Mouse (Mus musculus): ENCODE data around the gene Fbxo8. TPM values are rescaled to one million over a fixed set of nuclear protein-coding genes. Genes with fewer than 3 reads are reported as not detected.

Gene Fbxo8
- polyA plus RNA-seq (2015; fragmentation: Nextera tagmentation; extraction: Ambion mirVana) = 39.4 and 41.3 TPM in 2 replicates

- Histone ChIP-seq H3K27me3 (ENCODE audit: control insufficient read depth, insufficient read depth, low read depth, low read length) (no peaks in the 10 kb centered on the region), H3K9me3 (replicated peaks; ENCODE audit: control insufficient read depth, low read length, poor library complexity, severe bottlenecking) (no peaks in the 10 kb centered on the region), H3K36me3 (ENCODE audit: control insufficient read depth, insufficient read depth, low read length) (no peaks in the 10 kb centered on the region), H3K9ac (ENCODE audit: low read depth, low read length) (peak within 1 kb of the TSS; percentile 87), H3K4me1 (ENCODE audit: control insufficient read depth, insufficient read depth, low read length) (peaks cover 16% of the 10 kb centered on the region), H3K4me2 (ENCODE audit: low read length) (peak within 1 kb of the TSS; percentile 86), H3K27ac (ENCODE audit: low read length) (peak within 1 kb of the TSS; percentile 82), H3K4me3 (ENCODE audit: low read depth, low read length) (peak within 1 kb of the TSS; percentile 82)
- ATAC-seq = peak; percentile 96
- WGBS = 0% methylated on average over 53 of the region's 53 CpGs
Observed at GRCm38 (mm10) chr8:56550558-56551360, at the start of gene Fbxo8, which contains the start of gene Cep44. Fbxo8 (plus strand) TSS chr8:56551090. Cep44 (minus strand) TSS chr8:56551047.

GRCm38 (mm10) chr8:56501911-56502310, 49.0 kb upstream of the Fbxo8 start:
- Histone ChIP-seq H3K9me3 (replicated peaks; ENCODE audit: control insufficient read depth, low read length, poor library complexity, severe bottlenecking) (no peaks in the 10 kb centered on the region), H3K4me3 (ENCODE audit: low read depth, low read length) (no peak overlapping the region), H3K27me3 (ENCODE audit: control insufficient read depth, insufficient read depth, low read depth, low read length) (no peaks in the 10 kb centered on the region), H3K27ac (ENCODE audit: low read length) (no peak overlapping the region), H3K4me1 (ENCODE audit: control insufficient read depth, insufficient read depth, low read length) (no peaks in the 10 kb centered on the region), H3K4me2 (ENCODE audit: low read length) (no peak overlapping the region), H3K36me3 (ENCODE audit: control insufficient read depth, insufficient read depth, low read length) (no peaks in the 10 kb centered on the region), H3K9ac (ENCODE audit: low read depth, low read length) (no peak overlapping the region)
- ATAC-seq = no peak

DNA sequence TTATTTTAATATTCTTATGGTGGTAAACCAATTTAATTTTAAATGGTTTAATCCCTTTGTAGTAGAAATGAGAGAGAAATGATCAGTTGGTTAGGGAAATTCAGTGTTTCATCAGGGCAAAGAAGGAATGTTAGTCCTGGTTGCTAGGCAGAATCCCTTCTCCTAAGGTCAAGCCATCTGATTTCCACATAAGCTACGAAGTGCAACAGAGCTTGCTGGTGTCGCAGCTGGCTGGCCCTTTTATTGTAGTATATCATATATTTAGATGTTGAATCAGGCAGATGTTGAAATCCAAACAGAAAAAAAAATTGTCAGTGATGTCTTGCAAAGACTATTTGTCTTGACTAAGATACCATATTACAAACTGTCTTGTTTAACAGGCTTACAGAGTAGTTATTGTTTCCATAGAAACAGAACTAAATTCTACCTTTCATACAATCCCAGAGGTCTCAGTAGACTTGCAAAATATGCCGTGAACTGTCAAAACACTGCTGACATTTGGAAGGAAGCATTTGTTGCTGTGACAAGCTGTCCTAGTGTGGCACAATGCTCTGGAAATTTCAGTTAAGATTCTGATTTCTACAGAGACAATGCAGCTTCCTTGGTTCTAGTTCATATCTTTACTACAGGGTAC, 42.5 kb upstream of the Fbxo8 start:
- Histone ChIP-seq H3K4me3 (ENCODE audit: low read depth, low read length) (no peak overlapping the region), H3K9ac (ENCODE audit: low read depth, low read length) (no peak overlapping the region), H3K36me3 (ENCODE audit: control insufficient read depth, insufficient read depth, low read length) (no peaks in the 10 kb centered on the region), H3K27ac (ENCODE audit: low read length) (peak overlapping the region; percentile 61; the same call in 1 of the 2 replicates), H3K27me3 (ENCODE audit: control insufficient read depth, insufficient read depth, low read depth, low read length) (no peaks in the 10 kb centered on the region), H3K4me2 (ENCODE audit: low read length) (no peak overlapping the region), H3K9me3 (replicated peaks; ENCODE audit: control insufficient read depth, low read length, poor library complexity, severe bottlenecking) (no peaks in the 10 kb centered on the region), H3K4me1 (ENCODE audit: control insufficient read depth, insufficient read depth, low read length) (no peaks in the 10 kb centered on the region)
- WGBS = 50% methylated on average over 3 of the region's 3 CpGs
- ATAC-seq = peak; percentile 92

DNA sequence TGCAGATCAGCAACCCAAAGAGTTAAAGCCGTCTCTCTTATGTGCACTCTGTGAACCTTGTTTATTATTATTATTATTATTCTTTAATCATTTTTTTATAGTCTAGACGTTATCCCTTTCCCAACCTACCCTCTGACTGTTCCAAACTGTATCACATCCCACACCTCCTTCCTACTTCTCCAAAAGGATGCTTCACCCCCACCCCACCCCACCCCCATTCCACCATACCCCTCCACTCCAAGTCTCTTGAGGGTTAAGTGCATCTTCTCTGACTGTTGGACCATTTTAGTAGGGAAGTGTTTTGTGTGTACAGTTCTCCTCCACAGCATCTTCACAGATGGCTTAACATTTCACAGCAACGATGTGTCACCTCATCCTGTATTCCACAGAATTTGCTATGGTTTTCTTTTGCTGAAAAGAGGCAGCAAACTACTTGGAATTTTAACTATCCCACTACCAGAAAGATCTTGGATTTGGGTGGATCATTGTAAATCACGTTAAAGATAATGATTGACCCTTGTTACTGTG, 41.9 kb upstream of the Fbxo8 start:
- H3K4me3 ChIP-seq (ENCODE audit: low read depth, low read length) = no peak overlapping the region
- ATAC-seq = no peak
- H3K9ac ChIP-seq (ENCODE audit: low read depth, low read length) = no peak overlapping the region
- no peaks in the 10 kb centered on the region for H3K36me3 ChIP-seq (ENCODE audit: control insufficient read depth, insufficient read depth, low read length)
- H3K9me3 ChIP-seq (replicated peaks; ENCODE audit: control insufficient read depth, low read length, poor library complexity, severe bottlenecking) = no peaks in the 10 kb centered on the region
- no peak overlapping the region for H3K4me2 ChIP-seq (ENCODE audit: low read length)
- no peaks in the 10 kb centered on the region for H3K27me3 ChIP-seq (ENCODE audit: control insufficient read depth, insufficient read depth, low read depth, low read length)
- peak overlapping the region; percentile 57; the same call in 1 of the 2 replicates for H3K27ac ChIP-seq (ENCODE audit: low read length)
- 72% methylated on average over 4 of the region's 4 CpGs for WGBS
- no peaks in the 10 kb centered on the region for H3K4me1 ChIP-seq (ENCODE audit: control insufficient read depth, insufficient read depth, low read length)

DNA sequence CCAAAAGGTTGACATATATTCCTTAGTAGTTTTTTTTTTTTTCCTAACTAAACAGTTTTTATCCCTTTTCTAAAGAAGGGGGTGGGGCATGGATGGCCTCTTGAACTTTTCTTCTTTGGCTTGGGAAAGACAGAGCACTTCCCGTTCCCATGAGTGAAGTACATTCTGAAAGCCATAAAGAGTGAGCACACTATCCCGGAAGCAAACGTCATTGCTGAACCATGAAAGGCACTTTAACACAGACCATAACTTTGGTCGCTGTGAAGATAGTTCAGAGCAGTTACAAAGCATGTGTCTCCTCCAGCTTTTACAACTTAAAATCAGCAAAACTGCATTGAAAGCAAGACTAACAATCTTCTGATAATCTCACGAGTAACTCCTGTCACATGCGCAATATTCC, 32.0 kb upstream of the Fbxo8 start:
- no peaks in the 10 kb centered on the region for H3K36me3 ChIP-seq (ENCODE audit: control insufficient read depth, insufficient read depth, low read length)
- no peaks in the 10 kb centered on the region for H3K9me3 ChIP-seq (replicated peaks; ENCODE audit: control insufficient read depth, low read length, poor library complexity, severe bottlenecking)
- H3K27me3 ChIP-seq (ENCODE audit: control insufficient read depth, insufficient read depth, low read depth, low read length) = no peaks in the 10 kb centered on the region
- no peak overlapping the region for H3K9ac ChIP-seq (ENCODE audit: low read depth, low read length)
- ATAC-seq = no peak
- H3K27ac ChIP-seq (ENCODE audit: low read length) = no peak overlapping the region
- no peak overlapping the region for H3K4me3 ChIP-seq (ENCODE audit: low read depth, low read length)
- no peaks in the 10 kb centered on the region for H3K4me1 ChIP-seq (ENCODE audit: control insufficient read depth, insufficient read depth, low read length)
- 83% methylated on average over 6 of the region's 6 CpGs for WGBS
- no peak overlapping the region for H3K4me2 ChIP-seq (ENCODE audit: low read length)

DNA sequence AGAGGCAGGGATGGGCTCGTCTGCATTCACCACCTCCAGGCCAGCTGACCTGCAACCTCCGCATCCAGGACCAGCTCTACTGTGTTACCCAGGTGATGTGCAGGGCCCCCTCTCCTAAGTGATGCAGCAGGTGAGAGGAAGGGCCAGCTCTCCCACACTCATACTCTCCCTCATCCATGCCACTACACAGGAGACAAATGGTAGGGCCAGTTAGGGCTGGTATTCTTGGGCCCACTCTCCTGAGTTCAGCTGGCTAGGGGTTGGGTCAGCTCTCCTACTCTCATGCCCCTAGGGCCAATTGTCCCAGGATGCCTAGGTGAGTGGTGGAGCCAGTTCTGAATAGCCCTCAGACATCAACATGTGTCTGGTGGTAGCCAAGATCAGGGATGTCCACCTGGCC, 30.6 kb upstream of the Fbxo8 start:
- Histone ChIP-seq H3K27me3 (ENCODE audit: control insufficient read depth, insufficient read depth, low read depth, low read length) (no peaks in the 10 kb centered on the region), H3K4me1 (ENCODE audit: control insufficient read depth, insufficient read depth, low read length) (no peaks in the 10 kb centered on the region), H3K9me3 (replicated peaks; ENCODE audit: control insufficient read depth, low read length, poor library complexity, severe bottlenecking) (no peaks in the 10 kb centered on the region), H3K9ac (ENCODE audit: low read depth, low read length) (no peak overlapping the region), H3K27ac (ENCODE audit: low read length) (no peak overlapping the region), H3K4me2 (ENCODE audit: low read length) (no peak overlapping the region), H3K36me3 (ENCODE audit: control insufficient read depth, insufficient read depth, low read length) (no peaks in the 10 kb centered on the region), H3K4me3 (ENCODE audit: low read depth, low read length) (no peak overlapping the region)
- ATAC-seq = no peak
- 91% methylated on average over 2 of the region's 2 CpGs for WGBS

- Histone ChIP-seq H3K9me3 (replicated peaks; ENCODE audit: control insufficient read depth, low read length, poor library complexity, severe bottlenecking) (no peaks in the 10 kb centered on the region), H3K36me3 (ENCODE audit: control insufficient read depth, insufficient read depth, low read length) (no peaks in the 10 kb centered on the region), H3K4me1 (ENCODE audit: control insufficient read depth, insufficient read depth, low read length) (no peaks in the 10 kb centered on the region), H3K9ac (ENCODE audit: low read depth, low read length) (no peak overlapping the region), H3K27me3 (ENCODE audit: control insufficient read depth, insufficient read depth, low read depth, low read length) (no peaks in the 10 kb centered on the region), H3K4me3 (ENCODE audit: low read depth, low read length) (no peak overlapping the region), H3K4me2 (ENCODE audit: low read length) (no peak overlapping the region), H3K27ac (ENCODE audit: low read length) (no peak overlapping the region)
- ATAC-seq = no peak
- 80% methylated on average over 4 of the region's 4 CpGs for WGBS
Observed at GRCm38 (mm10) chr8:56521051-56521450, 29.8 kb upstream of the Fbxo8 start.

- Histone ChIP-seq H3K27me3 (ENCODE audit: control insufficient read depth, insufficient read depth, low read depth, low read length) (no peaks in the 10 kb centered on the region), H3K4me2 (ENCODE audit: low read length) (no peak overlapping the region), H3K4me3 (ENCODE audit: low read depth, low read length) (no peak overlapping the region), H3K4me1 (ENCODE audit: control insufficient read depth, insufficient read depth, low read length) (no peaks in the 10 kb centered on the region), H3K27ac (ENCODE audit: low read length) (no peak overlapping the region), H3K36me3 (ENCODE audit: control insufficient read depth, insufficient read depth, low read length) (peaks cover 8% of the 10 kb centered on the region; the same call in 1 of the 2 replicates), H3K9ac (ENCODE audit: low read depth, low read length) (no peak overlapping the region), H3K9me3 (replicated peaks; ENCODE audit: control insufficient read depth, low read length, poor library complexity, severe bottlenecking) (no peaks in the 10 kb centered on the region)
- ATAC-seq = no peak
- WGBS = 90% methylated on average over 6 of the region's 6 CpGs
Observed at GRCm38 (mm10) chr8:56528869-56529268, 22.0 kb upstream of the Fbxo8 start.

- H3K4me1 ChIP-seq (ENCODE audit: control insufficient read depth, insufficient read depth, low read length) = no peaks in the 10 kb centered on the region
- H3K27ac ChIP-seq (ENCODE audit: low read length) = no peak overlapping the region
- WGBS = 5% methylated on average over 3 of the region's 3 CpGs
- no peak for ATAC-seq
- H3K4me2 ChIP-seq (ENCODE audit: low read length) = no peak overlapping the region
- no peak overlapping the region for H3K9ac ChIP-seq (ENCODE audit: low read depth, low read length)
- no peaks in the 10 kb centered on the region for H3K27me3 ChIP-seq (ENCODE audit: control insufficient read depth, insufficient read depth, low read depth, low read length)
- peaks cover 8% of the 10 kb centered on the region; the same call in 1 of the 2 replicates for H3K36me3 ChIP-seq (ENCODE audit: control insufficient read depth, insufficient read depth, low read length)
- no peak overlapping the region for H3K4me3 ChIP-seq (ENCODE audit: low read depth, low read length)
- H3K9me3 ChIP-seq (replicated peaks; ENCODE audit: control insufficient read depth, low read length, poor library complexity, severe bottlenecking) = no peaks in the 10 kb centered on the region
Observed at GRCm38 (mm10) chr8:56530359-56530758, 20.5 kb upstream of the Fbxo8 start.

All from midbrain, embryonic 16.5 days (tissue).